Mouse (Mus musculus) myocyte (in vitro differentiated cells): ENCODE results near the gene Tiam1. TPM values are rescaled to one million over a fixed set of nuclear protein-coding genes. Genes with fewer than 3 reads are reported as not detected.

Source experiments
- H3K27me3 ChIP-seq: one replicate; pipeline ENCODE4 v1.6.1; 2011; ENCODE audit not compliant: control insufficient read depth, insufficient read depth, insufficient read length
- H3K36me3 ChIP-seq: one replicate; pipeline ENCODE4 v1.6.1; 2011; ENCODE audit not compliant: control insufficient read depth, insufficient read depth
- H3K4me2 ChIP-seq: one replicate; pipeline ENCODE4 v1.6.1; 2011; ENCODE audit warnings: low read depth, control low read depth
- H3K4me3 ChIP-seq: one replicate; pipeline ENCODE4 v1.5.1; 2011; ENCODE audit warnings: mild to moderate bottlenecking, control low read depth, moderate library complexity
- H3K79me2 ChIP-seq: one replicate; pipeline ENCODE4 v1.6.1; 2011; ENCODE audit not compliant: control insufficient read depth, insufficient read depth
- H3ac ChIP-seq: one replicate; pipeline ENCODE4 v1.6.1; 2011; ENCODE audit not compliant: control insufficient read depth, insufficient read length
- CEBPB ChIP-seq: IDR thresholded peaks from 2 replicates; pipeline ENCODE4 v1.6.1; 2011; ENCODE audit warnings: mild to moderate bottlenecking, moderate library complexity; ENCODE audit not compliant: poor library complexity, insufficient read depth, severe bottlenecking
- E2F4 ChIP-seq: IDR thresholded peaks from one replicate; pipeline ENCODE4 v1.6.1; 2011; ENCODE audit warnings: mild to moderate bottlenecking, control low read depth, moderate library complexity; ENCODE audit not compliant: insufficient read depth
- MAX ChIP-seq: IDR thresholded peaks from one replicate; pipeline ENCODE4 v1.6.1; 2011; ENCODE audit warnings: low read depth, mild to moderate bottlenecking, control low read depth
- MYOD1 ChIP-seq, 3 experiments: IDR thresholded peaks; one replicate each; pipeline ENCODE4 v1.6.1; 2011; ENCODE audit warnings: control low read depth in 2 of 3, low read depth in 2 of 3, mild to moderate bottlenecking in 2 of 3, moderate library complexity in 1 of 3; ENCODE audit not compliant: insufficient read length in 2 of 3, control insufficient read depth in 1 of 3
- MYOG ChIP-seq, 3 experiments: IDR thresholded peaks; one replicate each; pipeline ENCODE4 v1.6.1; 2011; ENCODE audit warnings: control low read depth in 2 of 3, low read depth in 2 of 3, mild to moderate bottlenecking in 2 of 3; ENCODE audit not compliant: insufficient read length in 2 of 3, control insufficient read depth in 1 of 3, insufficient read depth in 1 of 3
- POLR2A ChIP-seq: IDR thresholded peaks from one replicate; pipeline ENCODE4 v1.6.1; 2011; ENCODE audit warnings: low read depth, mild to moderate bottlenecking, control low read depth, moderate library complexity; ENCODE audit not compliant: insufficient read length
- POLR2AphosphoS2 ChIP-seq: IDR thresholded peaks from one replicate; pipeline ENCODE4 v1.6.1; 2011; ENCODE audit warnings: low read depth, control low read depth; ENCODE audit not compliant: insufficient read length
- REST ChIP-seq: IDR thresholded peaks from one replicate; pipeline ENCODE4 v1.6.1; 2011; ENCODE audit warnings: mild to moderate bottlenecking, control low read depth, moderate library complexity; ENCODE audit not compliant: insufficient read depth, insufficient read length
- SRF ChIP-seq: IDR thresholded peaks from one replicate; pipeline ENCODE4 v1.6.1; 2011; ENCODE audit warnings: low read depth; ENCODE audit not compliant: control insufficient read depth, insufficient read length
- TCF12 ChIP-seq: IDR thresholded peaks from one replicate; pipeline ENCODE4 v1.6.1; 2011; ENCODE audit warnings: mild to moderate bottlenecking, control low read depth; ENCODE audit not compliant: poor library complexity, insufficient read depth, severe bottlenecking
- TCF3 ChIP-seq: IDR thresholded peaks from one replicate; pipeline ENCODE4 v1.6.1; 2011; ENCODE audit warnings: low read depth, control low read depth; ENCODE audit not compliant: insufficient read length
- USF1 ChIP-seq: IDR thresholded peaks from one replicate; pipeline ENCODE4 v1.6.1; 2011; ENCODE audit warnings: low read depth, mild to moderate bottlenecking, control low read depth, moderate library complexity
- polyA plus RNA-seq: library from polyadenylated mRNA; unstranded; fragments of >200 nt; fragmentation: generic; extraction: Trizol; gene quantifications from one replicate; pipeline ENCODE4 v1.2.1, GENCODE M21; 2012; ENCODE audit warnings: missing spikeins

The Tiam1 gene
- polyA plus RNA-seq, 1 experiment: 2.2 TPM

DNA sequence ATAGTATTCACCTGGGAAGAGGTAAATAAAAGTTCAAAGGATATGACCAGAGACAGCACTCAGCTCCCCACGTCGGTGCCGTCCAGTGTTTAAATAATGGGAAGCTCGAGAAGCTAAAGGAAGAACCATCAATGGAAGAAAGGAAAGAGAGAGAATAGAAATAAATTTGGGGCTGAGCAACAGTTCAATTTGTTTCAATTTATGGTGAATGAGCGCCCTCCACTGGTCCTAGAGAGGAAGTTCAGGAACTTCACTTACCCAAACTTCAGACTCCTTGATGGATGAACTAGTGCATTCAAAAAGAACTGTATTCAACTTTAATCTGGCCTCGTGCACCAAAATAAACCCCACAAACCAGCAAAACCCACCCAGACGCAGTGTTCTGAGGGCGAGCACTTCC lies 378.1 kb downstream of the Tiam1 start:
- no peak for TF ChIP-seq CEBPB
- TF ChIP-seq REST: no peak
- TF ChIP-seq SRF: no peak
- no peak for TF ChIP-seq TCF12
- no peak for TF ChIP-seq E2F4
- TF ChIP-seq POLR2A: no peak
- TF ChIP-seq MYOD1 (IDR thresholded peaks at IDR 0.05; ENCODE audit: control insufficient read depth in 1 of 3, insufficient read length in 2 of 3, low read depth in 2 of 3): no peak
- no peak for TF ChIP-seq POLR2AphosphoS2
- H3K36me3 ChIP-seq: no peaks in the 10 kb centered on the region
- no peak overlapping the region for H3ac ChIP-seq
- no peak overlapping the region for H3K4me3 ChIP-seq
- no peaks in the 10 kb centered on the region for H3K27me3 ChIP-seq
- H3K4me2 ChIP-seq: no peak overlapping the region
- H3K79me2 ChIP-seq: no peaks in the 10 kb centered on the region

- Histone ChIP-seq H3K4me3 (no peak overlapping the region), H3K79me2 (no peaks in the 10 kb centered on the region), H3ac (no peak overlapping the region), H3K36me3 (no peaks in the 10 kb centered on the region), H3K27me3 (no peaks in the 10 kb centered on the region), H3K4me2 (no peak overlapping the region)
- TF ChIP-seq REST (no peak), POLR2AphosphoS2 (no peak), POLR2A (no peak), TCF3 (no peak), SRF (no peak), MYOG (IDR thresholded peaks at IDR 0.05; ENCODE audit: control insufficient read depth in 1 of 3, insufficient read depth in 1 of 3, insufficient read length in 2 of 3, low read depth in 2 of 3) (no peak), USF1 (no peak), MAX (no peak), E2F4 (no peak), MYOD1 (IDR thresholded peaks at IDR 0.05; ENCODE audit: control insufficient read depth in 1 of 3, insufficient read length in 2 of 3, low read depth in 2 of 3) (no peak), CEBPB (no peak), TCF12 (no peak)
Observed at GRCm38 (mm10) chr16:89763812-89764211, 379.8 kb downstream of the Tiam1 start.

GRCm38 (mm10) chr16:89762523-89762922 lies 381.0 kb downstream of the Tiam1 start:
- H3ac ChIP-seq: no peak overlapping the region
- H3K4me3 ChIP-seq: no peak overlapping the region
- H3K27me3 ChIP-seq: no peaks in the 10 kb centered on the region
- no peak overlapping the region for H3K4me2 ChIP-seq
- no peaks in the 10 kb centered on the region for H3K36me3 ChIP-seq
- no peaks in the 10 kb centered on the region for H3K79me2 ChIP-seq
- TF ChIP-seq SRF: no peak
- no peak for TF ChIP-seq MYOG (IDR thresholded peaks at IDR 0.05; ENCODE audit: control insufficient read depth in 1 of 3, insufficient read depth in 1 of 3, insufficient read length in 2 of 3, low read depth in 2 of 3)
- no peak for TF ChIP-seq USF1
- no peak for TF ChIP-seq POLR2A
- TF ChIP-seq MYOD1 (IDR thresholded peaks at IDR 0.05; ENCODE audit: control insufficient read depth in 1 of 3, insufficient read length in 2 of 3, low read depth in 2 of 3): no peak
- no peak for TF ChIP-seq E2F4
- no peak for TF ChIP-seq CEBPB

- TF ChIP-seq MYOG (IDR thresholded peaks at IDR 0.05; ENCODE audit: control insufficient read depth in 1 of 3, insufficient read depth in 1 of 3, insufficient read length in 2 of 3, low read depth in 2 of 3): no peak
- TF ChIP-seq TCF3: no peak
- no peak for TF ChIP-seq POLR2A
- TF ChIP-seq TCF12: no peak
- TF ChIP-seq E2F4: no peak
- TF ChIP-seq MYOD1 (IDR thresholded peaks at IDR 0.05; ENCODE audit: control insufficient read depth in 1 of 3, insufficient read length in 2 of 3, low read depth in 2 of 3): no peak
- no peak for TF ChIP-seq SRF
- no peak for TF ChIP-seq MAX
- TF ChIP-seq CEBPB: no peak
- TF ChIP-seq REST: no peak
- Histone ChIP-seq H3ac (no peak overlapping the region), H3K27me3 (no peaks in the 10 kb centered on the region), H3K4me3 (no peak overlapping the region), H3K36me3 (no peaks in the 10 kb centered on the region), H3K4me2 (no peak overlapping the region), H3K79me2 (no peaks in the 10 kb centered on the region)
Observed at GRCm38 (mm10) chr16:89762096-89762495, 381.5 kb downstream of the Tiam1 start.

- H3K4me3 ChIP-seq: no peak overlapping the region
- no peaks in the 10 kb centered on the region for H3K36me3 ChIP-seq
- TF ChIP-seq POLR2AphosphoS2 (no peak), TCF3 (no peak), MAX (no peak)
- no peak overlapping the region for H3K4me2 ChIP-seq
- H3K79me2 ChIP-seq: no peaks in the 10 kb centered on the region
- H3K27me3 ChIP-seq: no peaks in the 10 kb centered on the region
- no peak overlapping the region for H3ac ChIP-seq
Observed at GRCm38 (mm10) chr16:89757384-89757783, 386.2 kb downstream of the Tiam1 start.
